Mouse (Mus musculus) stomach, postnatal 0 days (tissue): ENCODE results near the gene Olfr1022. TPM values are rescaled to one million over a fixed set of nuclear protein-coding genes. Genes with fewer than 3 reads are reported as not detected.

Experiments
- ATAC-seq: fragments of 200-750 bp; cut with Nextera tagmentation; 2 replicates; pipeline ENCODE4 v1.8.0; 2017; ENCODE audit not compliant: low FRiP score, low TSS enrichment
- DNase-seq: peaks from one replicate; pipeline ENCODE4 v3.0.0-alpha.2; 2016; ENCODE audit warnings: low spot score
- H3K27ac ChIP-seq: fragments of 300-500 bp; sonication (generic); replicated peaks from 2 replicates; pipeline ENCODE4 v1.5.1; 2014; ENCODE audit warnings: mild to moderate bottlenecking, control low read depth
- H3K27me3 ChIP-seq: fragments of 300-500 bp; sonication (generic); 2 replicates; pipeline ENCODE4 v1.6.1; 2014; ENCODE audit warnings: low read length; ENCODE audit not compliant: control insufficient read depth, insufficient read depth
- H3K36me3 ChIP-seq: fragments of 300-500 bp; sonication (generic); 2 replicates; pipeline ENCODE4 v1.6.1; 2014; ENCODE audit warnings: low read length, mixed read lengths; ENCODE audit not compliant: control insufficient read depth, insufficient read depth
- H3K4me1 ChIP-seq: fragments of 300-500 bp; sonication (generic); replicated peaks from 2 replicates; pipeline ENCODE4 v1.6.1; 2014; ENCODE audit warnings: antibody characterized with exemption; ENCODE audit not compliant: control insufficient read depth, insufficient read depth
- H3K4me2 ChIP-seq: fragments of 300-500 bp; sonication (generic); replicated peaks from 2 replicates; pipeline ENCODE4 v1.6.1; 2014; ENCODE audit warnings: low read depth, mild to moderate bottlenecking, control low read depth, moderate library complexity
- H3K4me3 ChIP-seq: fragments of 300-500 bp; sonication (generic); 2 replicates; pipeline ENCODE4 v1.5.1; 2014; ENCODE audit warnings: low read depth, low read length, control low read depth
- H3K9ac ChIP-seq: fragments of 300-500 bp; sonication (generic); 2 replicates; pipeline ENCODE4 v1.6.1; 2014; ENCODE audit warnings: mild to moderate bottlenecking, low read length, control low read depth, mixed read lengths
- H3K9me3 ChIP-seq: fragments of 300-500 bp; sonication (generic); 2 replicates; pipeline ENCODE4 v1.6.1; 2016; ENCODE audit warnings: low read length; ENCODE audit not compliant: control insufficient read depth
- CTCF ChIP-seq: IDR thresholded peaks from 2 replicates; pipeline ENCODE4 v1.5.1; 2016; ENCODE audit warnings: antibody characterized with exemption, low read depth, mild to moderate bottlenecking, moderate library complexity
- EP300 ChIP-seq: optimal IDR thresholded peaks from 2 replicates; pipeline ENCODE3; 2016; ENCODE audit warnings: antibody characterized with exemption
- WGBS: fragments of 180-500 bp; shearing (Covaris S2); extraction: QIAGEN DNeasy Blood & Tissue Kit; methylation state at CpG from one replicate; pipeline ENCODE4 v1.1.7; 2014; 5-methylcytosine and 5-hydroxymethylcytosine counted together
- polyA plus RNA-seq: library from polyadenylated mRNA; unstranded; fragments of >200 nt; fragmentation: Nextera tagmentation; extraction: Ambion mirVana; gene quantifications from 2 replicates; pipeline ENCODE4 v1.2.1, GENCODE M21; 2015

The Olfr1022 gene
- polyA plus RNA-seq, 1 experiment from 2014 or later, result not detected

DNA sequence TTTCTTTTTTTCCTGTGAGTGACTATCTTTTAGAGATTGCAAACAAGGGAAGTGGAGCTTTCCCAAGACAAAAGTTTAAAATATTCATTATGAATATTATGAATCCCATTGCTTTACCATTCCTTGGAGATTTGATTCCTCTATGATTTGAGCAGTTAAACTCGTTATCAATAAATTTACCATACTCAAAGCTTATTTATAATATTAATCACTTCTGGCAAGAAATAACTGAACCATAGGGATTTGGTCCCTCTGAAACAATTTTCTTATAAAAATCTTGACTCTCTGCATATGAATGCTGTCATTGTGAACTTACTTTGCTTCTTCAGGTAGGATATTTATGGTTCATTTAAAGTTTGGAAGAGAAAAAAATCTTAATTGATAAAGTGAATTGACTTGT, 46.5 kb downstream of the Olfr1022 start, which contains the start of gene Olfr1025-ps1:
Gene Olfr1025-ps1 (plus strand): TSS at position 301 of the 400 bp plus-strand sequence.
- no peaks in the 10 kb centered on the region for H3K27me3 ChIP-seq
- TF ChIP-seq EP300, result no peak
- TF ChIP-seq CTCF, result no peak
- no peaks in the 10 kb centered on the region for H3K36me3 ChIP-seq
- H3K4me1 ChIP-seq, result no peaks in the 10 kb centered on the region
- H3K4me3 ChIP-seq, result no peak within 1 kb of the TSS
- no peak within 1 kb of the TSS for H3K9ac ChIP-seq
- H3K4me2 ChIP-seq, result no peak within 1 kb of the TSS
- H3K9me3 ChIP-seq, result no peaks in the 10 kb centered on the region
- ATAC-seq (no peak), DNase-seq (no peak)
- 65% methylated on average over 1 of the region's 1 CpGs for WGBS
- no peak within 1 kb of the TSS for H3K27ac ChIP-seq

Other genes starting within 250 kb of the Olfr1022 start
- not detected in 2 replicates for gene Olfr1002, start 217.9 kb upstream of the Olfr1022 start, polyA plus RNA-seq
- not detected in 2 replicates for gene Olfr154, start 204.1 kb upstream of the Olfr1022 start, polyA plus RNA-seq
- not detected in 2 replicates for gene Olfr1006, start 189.8 kb upstream of the Olfr1022 start, polyA plus RNA-seq
- gene Olfr1008, start 179.2 kb upstream of the Olfr1022 start, polyA plus RNA-seq, result not detected in 2 replicates
- not detected in 2 replicates for gene Olfr1009, start 153.2 kb upstream of the Olfr1022 start, polyA plus RNA-seq
- gene Olfr1012, start 105.8 kb upstream of the Olfr1022 start, polyA plus RNA-seq, result not detected in 2 replicates
- not detected in 2 replicates for gene Olfr1013, start 101.5 kb upstream of the Olfr1022 start, polyA plus RNA-seq
- gene Olfr1014, start 95.9 kb upstream of the Olfr1022 start, polyA plus RNA-seq, result not detected in 2 replicates
- not detected in 2 replicates for gene Olfr1015, start 86.6 kb upstream of the Olfr1022 start, polyA plus RNA-seq
- gene Olfr1016, start 66.0 kb upstream of the Olfr1022 start, polyA plus RNA-seq, result not detected in 2 replicates
- not detected in 2 replicates for gene Olfr1018, start 50.1 kb upstream of the Olfr1022 start, polyA plus RNA-seq
- not detected in 2 replicates for gene Olfr1019, start 23.1 kb upstream of the Olfr1022 start, polyA plus RNA-seq
- not detected in 2 replicates for gene Olfr1020, start 21.6 kb upstream of the Olfr1022 start, polyA plus RNA-seq
- gene Olfr1023, start 17.0 kb downstream of the Olfr1022 start, polyA plus RNA-seq, result not detected in 2 replicates
- gene Olfr1024, start 36.5 kb downstream of the Olfr1022 start, polyA plus RNA-seq, result not detected in 2 replicates
- gene Olfr1025-ps1, start 46.6 kb downstream of the Olfr1022 start, polyA plus RNA-seq, result not detected in 2 replicates
- not detected in 2 replicates for gene Olfr1026, start 53.0 kb downstream of the Olfr1022 start, polyA plus RNA-seq
- gene Olfr1028, start 81.8 kb downstream of the Olfr1022 start, polyA plus RNA-seq, result not detected in 2 replicates
- not detected in 2 replicates for gene Olfr1029, start 105.3 kb downstream of the Olfr1022 start, polyA plus RNA-seq
- not detected in 2 replicates for gene Olfr1030, start 110.7 kb downstream of the Olfr1022 start, polyA plus RNA-seq
- gene Olfr1031, start 121.7 kb downstream of the Olfr1022 start, polyA plus RNA-seq, result not detected in 2 replicates
- gene Olfr1032, start 136.9 kb downstream of the Olfr1022 start, polyA plus RNA-seq, result not detected in 2 replicates
- 1.9 and 2.5 TPM in 2 replicates for gene Olfr1033, start 152.0 kb downstream of the Olfr1022 start, polyA plus RNA-seq
- 0.01 and 0.02 TPM in 2 replicates for gene Olfr1034, start 177.3 kb downstream of the Olfr1022 start, polyA plus RNA-seq
- not detected in 2 replicates for gene Olfr1036, start 205.4 kb downstream of the Olfr1022 start, polyA plus RNA-seq
- gene Olfr1037, start 218.8 kb downstream of the Olfr1022 start, polyA plus RNA-seq, result not detected in 2 replicates